In the genomic region with DNA sequence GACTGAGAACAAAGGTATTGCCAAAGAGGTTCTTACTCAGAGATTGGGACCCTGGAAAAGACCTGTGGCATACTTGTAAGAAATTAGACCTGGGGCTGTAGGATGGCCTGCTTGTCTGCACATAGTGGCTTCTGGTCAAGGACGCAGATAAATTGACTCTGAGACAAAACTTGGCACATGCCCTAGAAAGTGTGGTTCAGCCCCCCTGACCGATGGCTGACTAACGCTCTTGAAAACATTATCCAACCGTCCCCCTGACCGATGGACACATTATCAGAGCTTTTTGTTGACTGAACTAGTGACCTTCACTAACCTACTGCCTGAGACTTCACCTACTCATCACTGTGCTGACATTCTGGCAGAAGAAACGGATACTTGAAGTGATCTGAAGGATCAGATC, we compare ENCODE assay signal across 8 mouse cellular contexts. TPM values are rescaled to one million over a fixed set of nuclear protein-coding genes. Genes with fewer than 3 reads are reported as not detected.
DNase-seq lines count a peak whose midpoint lies in the region.
"Had no signal": no experiment of that assay in that cellular context is flagged by ENCODE, and none has a peak within 500 bp of the region (broad histone marks: within the 10 kb centered on the region; RNA-seq: fewer than 3 reads in every experiment).

No protein-coding gene starts in this region.

- DNase-seq in adrenal gland, adult (ENCODE audit: inconsistent age in 2 of 2, low spot score in 1 of 2): peak; percentile 74 to 84
- peak; percentile 78 for DNase-seq in adrenal gland, adult 2 months
- peak; percentile 61 for DNase-seq in adrenal gland, adult 8-10 months
- DNase-seq in ovary, adult 18-20 months (ENCODE audit: low spot score): peak; percentile 45

RNA-seq across cellular contexts. Expression of a gene that starts 18.4 kb away (rescaled TPM):
- total RNA-seq in adrenal gland, adult 2 months (2021): 10 to 100 TPM in 1 of 2 experiments, 1 to 10 TPM in 1; 8.3 to 14.2 TPM
- polyA plus RNA-seq in adrenal gland, adult 2 months (2012; rRNA removed): 8.8 and 22.2 TPM in 2 replicates
- 10 to 100 TPM in 3 of 4 experiments, 1 to 10 TPM in 1; 8.1 to 18.4 (median 12.7) TPM for total RNA-seq in adrenal gland, adult 8-10 months (2022)
- total RNA-seq: MEL had no signal
- polyA plus RNA-seq: activated CD4-positive, CD25-positive, alpha-beta regulatory T cell, adult 4 months; CD4-positive, CD25-positive, alpha-beta regulatory T cell, adult 4 months; G1E had no signal

Comparison
In these comparisons a context has a peak if more than half of its experiments do, and no peak if none do; other contexts are left out.
1. Peak in every context shown above with its lines: DNase-seq.